Mouse (Mus musculus): ENCODE results near the gene Xpr1. TPM values are rescaled to one million over a fixed set of nuclear protein-coding genes. Genes with fewer than 3 reads are reported as not detected.

Gene Xpr1
- polyA plus RNA-seq, 1 experiment from 2014 or later, result 6.7 TPM

- WGBS (ENCODE audit: insufficient replicate concordance), result 50% methylated on average over 4 of the region's 4 CpGs
- Histone ChIP-seq H3K4me2 (no peak overlapping the region), H3K4me1 (peaks cover 44% of the 10 kb centered on the region), H3K36me3 (no peaks in the 10 kb centered on the region), H3K27ac (0 out of 2 replicates have a peak overlapping the region, but pooled peaks have one; percentile 14), H3K27me3 (replicated peaks) (no peaks in the 10 kb centered on the region), H3K9ac (no peak overlapping the region), H3K9me3 (replicated peaks) (no peaks in the 10 kb centered on the region), H3K4me3 (no peak overlapping the region)
- ATAC-seq, result peak; percentile 18; the same call in 1 of the 2 replicates
These were observed 55.6 kb downstream of the Xpr1 start for GRCm38 (mm10) chr1:155361502-155362126.

- no peaks in the 10 kb centered on the region for H3K9me3 ChIP-seq (replicated peaks)
- no peaks in the 10 kb centered on the region for H3K36me3 ChIP-seq
- H3K27ac ChIP-seq, result peak overlapping the region; percentile 45; the same call in 1 of the 2 replicates
- H3K4me1 ChIP-seq, result peaks cover 76% of the 10 kb centered on the region
- no peak overlapping the region for H3K4me3 ChIP-seq
- no peak overlapping the region for H3K9ac ChIP-seq
- 78% methylated on average over 4 of the region's 4 CpGs for WGBS (ENCODE audit: insufficient replicate concordance)
- no peaks in the 10 kb centered on the region for H3K27me3 ChIP-seq (replicated peaks)
- no peak overlapping the region for H3K4me2 ChIP-seq
- no peak for ATAC-seq
These were observed 64.1 kb downstream of the Xpr1 start for GRCm38 (mm10) chr1:155353096-155353495.

- H3K9me3 ChIP-seq (replicated peaks), result no peaks in the 10 kb centered on the region
- 16% methylated on average over 4 of the region's 4 CpGs for WGBS (ENCODE audit: insufficient replicate concordance)
- no peaks in the 10 kb centered on the region for H3K27me3 ChIP-seq (replicated peaks)
- peak overlapping the region; percentile 56 for H3K4me2 ChIP-seq
- peak overlapping the region; percentile 86 for H3K27ac ChIP-seq
- peak overlapping the region; percentile 44 for H3K9ac ChIP-seq
- H3K36me3 ChIP-seq, result no peaks in the 10 kb centered on the region
- no peak overlapping the region for H3K4me3 ChIP-seq
- ATAC-seq, result peak; percentile 99
- H3K4me1 ChIP-seq, result peaks cover 78% of the 10 kb centered on the region
These were observed 65.7 kb downstream of the Xpr1 start for GRCm38 (mm10) chr1:155351527-155351926.

GRCm38 (mm10) chr1:155348491-155348890 lies 68.7 kb downstream of the Xpr1 start:
- Histone ChIP-seq H3K4me1 (peaks cover 66% of the 10 kb centered on the region), H3K27ac (no peak overlapping the region), H3K9me3 (replicated peaks) (no peaks in the 10 kb centered on the region), H3K9ac (no peak overlapping the region), H3K4me2 (no peak overlapping the region), H3K4me3 (no peak overlapping the region), H3K36me3 (peaks cover 5% of the 10 kb centered on the region), H3K27me3 (replicated peaks) (no peaks in the 10 kb centered on the region)
- WGBS (ENCODE audit: insufficient replicate concordance), result 80% methylated on average over 3 of the region's 3 CpGs
- ATAC-seq, result no peak

- Histone ChIP-seq H3K36me3 (peaks cover 5% of the 10 kb centered on the region), H3K4me1 (peaks cover 58% of the 10 kb centered on the region), H3K9me3 (replicated peaks) (no peaks in the 10 kb centered on the region), H3K9ac (no peak overlapping the region), H3K27ac (peak overlapping the region; percentile 52), H3K4me3 (no peak overlapping the region), H3K27me3 (replicated peaks) (no peaks in the 10 kb centered on the region), H3K4me2 (peak overlapping the region; percentile 32)
- 37% methylated on average over 4 of the region's 4 CpGs for WGBS (ENCODE audit: insufficient replicate concordance)
- no peak for ATAC-seq
These were observed 69.9 kb downstream of the Xpr1 start for GRCm38 (mm10) chr1:155347339-155347738.

- 78% methylated on average over 2 of the region's 2 CpGs for WGBS (ENCODE audit: insufficient replicate concordance)
- peaks cover 5% of the 10 kb centered on the region for H3K36me3 ChIP-seq
- no peak overlapping the region for H3K4me2 ChIP-seq
- H3K9me3 ChIP-seq (replicated peaks), result no peaks in the 10 kb centered on the region
- no peak for ATAC-seq
- H3K27ac ChIP-seq, result no peak overlapping the region
- H3K9ac ChIP-seq, result no peak overlapping the region
- no peaks in the 10 kb centered on the region for H3K27me3 ChIP-seq (replicated peaks)
- no peak overlapping the region for H3K4me3 ChIP-seq
- H3K4me1 ChIP-seq, result peaks cover 27% of the 10 kb centered on the region
These were observed 73.2 kb downstream of the Xpr1 start for GRCm38 (mm10) chr1:155344019-155344418.

- Histone ChIP-seq H3K27ac (no peak overlapping the region), H3K9ac (no peak overlapping the region), H3K9me3 (replicated peaks) (no peaks in the 10 kb centered on the region), H3K36me3 (peaks cover 5% of the 10 kb centered on the region), H3K4me1 (peaks cover 27% of the 10 kb centered on the region), H3K4me3 (no peak overlapping the region), H3K4me2 (no peak overlapping the region), H3K27me3 (replicated peaks) (no peaks in the 10 kb centered on the region)
- 72% methylated on average over 2 of the region's 2 CpGs for WGBS (ENCODE audit: insufficient replicate concordance)
- ATAC-seq, result no peak
These were observed 77.6 kb downstream of the Xpr1 start for GRCm38 (mm10) chr1:155339622-155340021.

- Histone ChIP-seq H3K9ac (0 out of 2 replicates have a peak overlapping the region, but pooled peaks have one; percentile 1), H3K9me3 (replicated peaks) (no peaks in the 10 kb centered on the region), H3K4me3 (no peak overlapping the region), H3K27ac (no peak overlapping the region; the same call in 1 of the 2 replicates), H3K27me3 (replicated peaks) (no peaks in the 10 kb centered on the region), H3K4me2 (peak overlapping the region; percentile 4; the same call in 1 of the 2 replicates), H3K4me1 (peaks cover 24% of the 10 kb centered on the region), H3K36me3 (no peaks in the 10 kb centered on the region)
- ATAC-seq, result peak; percentile 91
- 64% methylated on average over 4 of the region's 4 CpGs for WGBS (ENCODE audit: insufficient replicate concordance)
These were observed 79.9 kb downstream of the Xpr1 start for GRCm38 (mm10) chr1:155337315-155337714.

GRCm38 (mm10) chr1:155335963-155336362 lies 81.3 kb downstream of the Xpr1 start:
- Histone ChIP-seq H3K36me3 (peaks cover 11% of the 10 kb centered on the region), H3K4me1 (peaks cover 24% of the 10 kb centered on the region), H3K9me3 (replicated peaks) (no peaks in the 10 kb centered on the region), H3K27ac (no peak overlapping the region), H3K4me3 (no peak overlapping the region), H3K9ac (0 out of 2 replicates have a peak overlapping the region, but pooled peaks have one; percentile 7), H3K27me3 (replicated peaks) (no peaks in the 10 kb centered on the region), H3K4me2 (no peak overlapping the region)
- ATAC-seq, result peak; percentile 65
- 40% methylated on average over 6 of the region's 6 CpGs for WGBS (ENCODE audit: insufficient replicate concordance)

GRCm38 (mm10) chr1:155322183-155322582 lies 95.0 kb downstream of the Xpr1 start:
- Histone ChIP-seq H3K9ac (no peak overlapping the region), H3K4me1 (peaks cover 35% of the 10 kb centered on the region), H3K27me3 (replicated peaks) (no peaks in the 10 kb centered on the region), H3K27ac (0 out of 2 replicates have a peak overlapping the region, but pooled peaks have one; percentile 20), H3K36me3 (0 out of 2 replicates have a peak, but pooled peaks cover 6% of the 10 kb centered on the region), H3K4me2 (no peak overlapping the region), H3K9me3 (replicated peaks) (no peaks in the 10 kb centered on the region), H3K4me3 (no peak overlapping the region)
- ATAC-seq, result no peak
- WGBS (ENCODE audit: insufficient replicate concordance), result 21% methylated on average over 1 of the region's 1 CpGs

GRCm38 (mm10) chr1:155320091-155320833 lies 97.0 kb downstream of the Xpr1 start:
- H3K9me3 ChIP-seq (replicated peaks), result no peaks in the 10 kb centered on the region
- peak overlapping the region; percentile 55 for H3K27ac ChIP-seq
- no peak overlapping the region for H3K4me3 ChIP-seq
- WGBS (ENCODE audit: insufficient replicate concordance), result 37% methylated on average over 7 of the region's 7 CpGs
- no peak overlapping the region for H3K9ac ChIP-seq
- ATAC-seq, result peak; percentile 91
- H3K4me2 ChIP-seq, result peak overlapping the region; percentile 56
- H3K36me3 ChIP-seq, result 0 out of 2 replicates have a peak, but pooled peaks cover 6% of the 10 kb centered on the region
- peaks cover 35% of the 10 kb centered on the region for H3K4me1 ChIP-seq
- H3K27me3 ChIP-seq (replicated peaks), result no peaks in the 10 kb centered on the region

GRCm38 (mm10) chr1:155319513-155319912 lies 97.7 kb downstream of the Xpr1 start:
- no peaks in the 10 kb centered on the region for H3K9me3 ChIP-seq (replicated peaks)
- 0 out of 2 replicates have a peak overlapping the region, but pooled peaks have one; percentile 7 for H3K4me2 ChIP-seq
- H3K36me3 ChIP-seq, result 0 out of 2 replicates have a peak, but pooled peaks cover 6% of the 10 kb centered on the region
- H3K27ac ChIP-seq, result peak overlapping the region; percentile 41; the same call in 1 of the 2 replicates
- H3K4me3 ChIP-seq, result no peak overlapping the region
- ATAC-seq, result peak; percentile 77
- H3K4me1 ChIP-seq, result peaks cover 35% of the 10 kb centered on the region
- H3K9ac ChIP-seq, result no peak overlapping the region; the same call in 1 of the 2 replicates
- no peaks in the 10 kb centered on the region for H3K27me3 ChIP-seq (replicated peaks)
- 45% methylated on average over 4 of the region's 4 CpGs for WGBS (ENCODE audit: insufficient replicate concordance)
